Mouse (Mus musculus) CH12F3 (cell line): ENCODE data around the gene Gas2l3.

Source experiments
- in situ Hi-C: fragments of 300-500 bp; cut with MboI; formaldehyde crosslinking; loops from 2 replicates; pipeline ENCODE4 v1.14.3; 2020; ENCODE audit warnings: low sequenced_read_pairs

Gene Gas2l3

DNA sequence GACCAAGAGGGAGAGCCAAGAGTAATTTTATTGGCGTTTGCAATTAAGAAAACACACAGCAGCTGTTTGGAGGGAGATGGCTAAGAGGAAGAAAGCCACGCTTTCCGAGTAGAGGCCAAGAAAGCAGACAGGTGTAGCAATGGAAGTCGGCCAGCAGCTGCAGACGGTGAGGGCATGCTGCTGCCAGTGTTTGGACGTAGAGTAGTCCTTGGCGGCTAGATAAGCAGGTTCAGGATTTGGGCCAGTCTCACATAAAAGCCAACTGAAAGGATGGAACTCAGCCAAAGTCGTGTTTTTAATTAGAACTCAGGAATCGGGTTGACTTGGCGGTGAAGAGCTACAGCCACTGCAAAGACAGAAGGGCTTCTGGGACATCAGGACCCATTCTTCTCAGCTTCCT, 6.6 kb upstream of the Gas2l3 start:
- in situ Hi-C loops, result loop anchor here (25.0 kb wide), 1 partner anchor 387 kb away; no protein-coding TSS in a partner anchor

DNA sequence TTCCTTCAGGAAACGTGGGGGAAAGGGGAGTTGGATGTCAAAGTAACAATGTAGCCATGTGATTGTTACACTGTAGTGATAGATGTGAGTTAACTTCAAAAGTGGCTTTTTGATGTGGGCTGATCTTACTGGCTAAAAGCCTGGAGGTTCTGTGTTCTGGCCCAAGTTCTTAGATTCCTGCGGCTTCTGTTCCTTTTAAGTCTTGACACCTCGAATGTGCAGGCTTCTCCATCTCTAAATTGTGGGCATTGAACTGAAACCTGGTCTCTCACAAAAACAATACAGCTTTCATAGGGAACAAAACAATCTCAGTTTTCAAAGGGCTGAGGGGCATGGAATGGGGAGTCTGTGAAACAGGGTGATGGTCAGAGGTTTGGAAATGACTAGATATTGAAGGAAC, 614 bp upstream of the Gas2l3 start:
- in situ Hi-C loops, result no loop called here

DNA sequence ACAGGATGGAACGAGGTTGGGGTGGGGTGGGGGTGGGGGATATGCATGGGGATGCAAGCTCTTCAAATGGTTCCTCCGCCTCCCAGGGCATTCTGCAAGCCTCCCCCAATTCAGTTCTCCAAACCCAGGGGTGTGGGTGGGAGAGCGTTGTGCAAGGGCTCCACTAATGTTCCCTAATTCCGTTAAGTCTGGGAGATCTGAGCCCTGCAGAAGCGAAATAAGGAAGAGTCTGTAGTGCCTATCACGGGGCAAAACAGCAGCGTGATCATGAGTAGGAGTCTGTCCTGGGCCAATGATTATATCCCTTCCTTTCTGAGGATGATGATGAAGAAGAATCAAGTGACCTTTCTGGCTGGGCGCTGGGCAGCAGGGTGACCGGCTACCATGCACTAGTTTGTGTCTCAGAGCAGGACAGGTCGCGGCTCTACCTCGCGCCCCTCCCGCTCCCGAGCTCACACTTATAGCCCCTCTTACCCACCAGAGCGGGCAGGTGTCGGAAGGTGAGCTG, 598 bp downstream of the Gas2l3 start:
- in situ Hi-C loops, result no loop called here

DNA sequence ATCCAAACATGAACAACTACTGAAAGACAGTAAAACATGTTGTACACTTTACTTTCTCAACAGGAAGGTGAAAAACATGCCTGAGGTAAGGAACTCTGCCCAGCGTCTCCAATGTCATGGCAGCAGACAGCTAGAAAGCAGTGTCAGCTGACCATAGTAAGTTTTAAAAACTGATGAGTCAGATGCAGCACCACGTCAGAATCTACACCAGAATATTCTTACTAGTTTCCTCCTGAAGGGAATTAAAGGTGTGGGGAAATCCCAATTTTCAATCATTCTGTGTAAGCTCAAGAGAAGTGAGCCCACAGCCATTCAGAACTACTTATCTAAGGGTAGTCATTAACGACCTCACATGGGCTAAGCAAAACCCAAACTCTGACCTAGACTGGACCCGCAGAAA, 1.1 kb downstream of the Gas2l3 start:
- in situ Hi-C loops, result no loop called here

DNA sequence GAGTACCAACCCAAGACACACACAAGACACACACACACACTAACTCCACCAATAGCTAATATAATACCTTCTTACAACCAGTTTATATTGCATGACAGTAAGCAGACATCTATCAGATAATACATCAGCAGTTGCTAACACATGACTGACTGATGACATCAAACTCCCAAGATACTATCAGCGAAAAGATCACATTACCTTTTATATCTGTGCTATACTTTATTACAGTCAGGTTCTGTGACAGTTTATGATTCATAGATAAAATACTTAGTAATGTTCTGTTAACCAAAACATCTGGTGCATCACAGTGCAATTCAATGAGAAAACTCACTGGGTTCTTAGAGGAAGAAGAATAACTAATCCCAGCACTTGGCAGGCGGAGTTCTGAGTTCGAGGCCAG, 1.8 kb downstream of the Gas2l3 start:
- in situ Hi-C loops, result no loop called here

DNA sequence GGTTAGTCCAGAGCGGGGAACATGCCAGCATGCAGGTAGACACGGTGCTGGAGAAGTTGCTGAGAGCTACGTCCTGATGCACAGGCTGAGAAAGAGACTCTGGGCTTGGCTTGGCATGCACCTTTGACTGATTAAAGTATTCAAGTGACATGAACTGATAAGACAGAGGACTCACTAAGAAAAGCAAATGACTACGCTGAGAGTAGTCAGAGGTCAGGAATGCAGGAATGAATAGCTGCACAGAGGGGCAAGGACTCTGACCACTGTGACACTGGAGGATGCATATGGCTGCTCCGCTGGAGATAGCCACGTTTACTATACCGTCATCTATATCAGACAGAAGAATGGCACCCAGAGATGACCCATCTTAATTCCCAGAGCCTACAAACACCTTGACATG, 4.4 kb downstream of the Gas2l3 start:
- in situ Hi-C loops, result no loop called here

DNA sequence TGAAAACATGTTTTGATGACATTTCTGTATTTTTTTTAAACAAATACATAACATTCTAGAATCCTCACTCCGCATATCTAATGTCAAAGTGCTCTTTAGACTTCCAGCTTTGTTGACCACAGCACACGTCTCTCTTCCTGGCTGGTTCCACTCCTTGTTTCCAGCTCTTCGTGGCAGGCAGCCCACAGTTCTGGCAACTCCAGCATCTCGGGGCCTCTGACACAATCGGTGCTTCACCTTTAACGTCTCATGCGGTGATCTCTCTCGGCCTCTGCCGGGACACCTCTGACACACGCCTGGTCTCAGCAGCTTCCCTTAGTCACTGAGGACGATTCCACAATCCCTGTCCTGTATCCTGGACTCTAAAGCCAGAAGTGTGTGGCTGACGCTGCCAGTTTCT, 5.8 kb downstream of the Gas2l3 start:
- in situ Hi-C loops, result no loop called here

DNA sequence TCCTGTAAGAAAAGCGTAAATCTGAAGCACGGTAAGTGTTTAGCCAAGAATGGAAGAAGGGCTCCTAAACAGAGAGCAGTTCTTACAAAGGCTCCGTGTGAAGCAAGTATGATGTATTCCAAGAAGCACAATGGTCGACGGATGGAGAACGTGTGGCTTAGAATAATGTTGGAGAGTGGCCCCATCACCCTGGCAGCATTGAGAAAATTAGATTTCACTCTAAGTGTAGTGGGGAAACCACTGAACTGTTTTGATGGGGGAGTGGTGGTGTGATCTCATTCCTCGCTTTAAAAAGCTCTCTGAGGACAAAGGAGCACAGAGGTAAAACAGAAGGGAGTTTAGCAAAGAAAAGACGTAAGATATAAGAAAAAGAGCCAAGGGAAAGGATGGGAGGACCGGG, 6.3 kb downstream of the Gas2l3 start:
- in situ Hi-C loops, result no loop called here

DNA sequence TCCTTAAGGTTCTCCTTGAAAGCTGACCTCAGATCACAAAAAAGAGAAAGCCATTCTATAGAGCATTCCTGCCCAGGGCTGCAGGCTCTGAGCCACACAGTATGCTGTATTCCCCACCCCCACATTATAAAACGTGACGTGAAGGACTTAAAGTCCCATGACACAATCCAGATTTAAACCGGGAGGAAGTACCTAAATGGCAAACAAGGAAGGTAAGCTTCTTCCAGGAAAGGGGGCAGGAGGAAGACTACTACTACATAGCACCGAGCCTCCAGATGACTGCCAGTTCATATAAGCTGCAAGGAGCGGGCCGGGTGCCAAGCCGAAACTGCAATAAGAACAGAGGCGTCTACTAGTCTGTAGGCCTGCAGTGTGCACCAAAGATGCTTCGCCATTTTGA, 7.8 kb downstream of the Gas2l3 start:
- in situ Hi-C loops, result no loop called here

DNA sequence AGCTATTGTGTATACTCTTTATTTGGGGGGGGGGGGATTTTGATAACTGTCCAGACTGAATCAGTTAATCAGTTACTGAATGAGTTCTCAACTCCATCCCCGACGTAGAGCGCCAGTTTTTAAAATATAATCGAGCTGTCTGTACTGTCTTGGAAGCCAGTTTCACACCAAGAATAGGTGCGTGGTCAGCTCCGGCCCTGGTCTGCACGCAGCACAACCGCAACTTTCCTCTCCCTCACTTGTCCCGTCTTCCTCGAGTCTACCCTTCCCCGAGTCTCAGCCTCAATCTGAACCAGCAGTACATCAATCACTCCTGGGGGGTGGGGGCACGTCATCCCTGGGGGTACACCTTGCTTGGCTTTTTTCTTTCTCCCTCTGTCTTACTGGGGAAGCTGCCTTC, 8.4 kb downstream of the Gas2l3 start:
- in situ Hi-C loops, result no loop called here

DNA sequence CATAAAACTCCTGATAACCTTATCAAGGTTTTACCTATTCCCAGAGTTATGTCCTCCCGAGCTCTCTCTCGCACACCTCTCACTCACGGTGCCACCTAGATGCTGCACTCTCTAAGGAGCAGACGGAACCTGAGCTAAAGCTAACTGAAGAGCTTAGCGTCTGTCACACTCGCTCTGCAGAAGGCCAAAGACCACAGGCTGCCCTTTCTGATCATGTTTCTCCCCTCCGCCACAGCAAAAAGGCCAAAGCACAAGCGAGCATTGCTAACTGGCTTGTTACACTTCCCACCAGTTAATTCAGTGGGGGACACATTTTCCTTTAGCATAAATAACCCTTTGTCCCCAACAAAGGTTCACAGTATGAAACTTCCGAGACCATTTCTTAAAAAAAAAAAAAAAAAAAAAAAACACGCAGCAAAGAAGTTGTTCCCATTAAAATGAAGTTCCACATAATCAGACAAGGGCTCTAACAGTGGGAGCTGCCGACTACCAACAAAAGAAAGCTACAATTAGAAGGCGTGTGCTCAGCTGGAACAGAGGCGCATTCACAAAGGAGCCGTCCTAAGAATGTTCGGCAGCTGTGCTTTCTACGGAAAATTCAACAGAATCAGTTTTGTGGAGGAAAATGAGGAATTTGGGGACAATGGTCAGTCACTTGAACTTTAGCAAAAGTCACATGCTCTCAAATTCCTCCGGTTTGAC, 9.1 kb downstream of the Gas2l3 start:
- in situ Hi-C loops, result no loop called here

DNA sequence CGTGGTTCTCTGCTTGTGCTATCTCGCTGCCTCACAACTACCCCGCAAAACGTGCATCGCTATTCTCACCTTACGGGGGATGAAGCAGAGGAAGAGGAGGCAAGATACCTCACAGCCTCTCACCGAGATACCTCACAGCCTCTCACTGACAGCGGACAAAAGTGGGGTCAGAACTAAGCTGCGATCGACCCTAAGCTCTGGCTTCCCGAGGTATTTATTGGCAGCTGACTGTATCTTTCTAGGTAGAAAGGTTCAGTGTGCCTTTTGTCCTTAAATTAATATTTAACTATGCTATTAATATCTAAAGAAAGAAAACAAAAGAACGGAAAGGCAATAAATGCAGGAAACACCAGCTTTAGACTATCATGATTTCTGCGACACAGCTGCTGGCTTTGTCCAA, 11.0 kb downstream of the Gas2l3 start:
- in situ Hi-C loops, result no loop called here

DNA sequence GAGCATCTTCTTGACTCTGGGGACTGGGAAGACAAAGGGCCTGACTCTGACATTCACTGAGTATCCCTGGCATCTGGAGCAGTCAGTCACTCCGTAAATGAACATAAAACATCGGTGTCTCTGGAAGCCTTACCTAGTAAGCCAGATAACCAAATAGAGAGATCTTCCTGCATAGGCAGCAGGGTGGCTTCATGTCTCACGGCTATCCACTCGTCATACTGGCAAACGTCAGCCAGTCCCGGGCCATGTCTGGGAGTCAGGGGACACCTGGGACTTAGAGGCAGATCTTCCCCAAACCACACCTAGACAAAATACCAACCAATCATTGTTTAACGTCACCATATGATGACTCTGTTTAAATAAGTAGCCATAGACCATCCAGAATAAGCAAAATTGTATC, 13.0 kb downstream of the Gas2l3 start:
- in situ Hi-C loops, result no loop called here

DNA sequence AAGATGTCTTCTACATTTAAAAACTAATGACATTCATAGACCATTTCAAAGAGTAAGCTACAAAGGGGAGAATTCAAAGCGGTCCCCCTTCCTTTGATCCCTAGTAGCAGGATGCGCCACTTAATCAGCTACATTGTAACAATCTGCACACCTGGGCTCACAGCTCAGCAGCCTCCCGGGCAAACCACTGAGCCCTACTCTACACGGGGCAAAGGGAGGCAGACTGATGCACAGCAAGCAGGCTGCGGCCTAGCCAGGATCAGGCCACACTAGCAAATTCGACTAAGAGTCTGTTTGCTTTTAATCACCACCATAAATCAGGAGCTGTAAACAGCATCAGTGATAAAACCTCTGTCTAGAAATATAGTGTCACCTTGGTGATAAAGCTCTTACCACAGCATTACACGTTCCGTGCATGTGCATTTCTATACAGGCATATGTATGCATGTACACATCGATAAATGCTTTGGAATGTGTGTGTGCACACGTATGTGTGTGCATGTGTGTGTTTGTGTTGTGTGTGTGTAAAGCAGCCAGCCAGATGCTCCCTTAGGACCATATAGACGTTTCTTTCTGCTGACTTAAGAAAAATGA, 18.9 kb downstream of the Gas2l3 start:
- in situ Hi-C loops, result no loop called here

DNA sequence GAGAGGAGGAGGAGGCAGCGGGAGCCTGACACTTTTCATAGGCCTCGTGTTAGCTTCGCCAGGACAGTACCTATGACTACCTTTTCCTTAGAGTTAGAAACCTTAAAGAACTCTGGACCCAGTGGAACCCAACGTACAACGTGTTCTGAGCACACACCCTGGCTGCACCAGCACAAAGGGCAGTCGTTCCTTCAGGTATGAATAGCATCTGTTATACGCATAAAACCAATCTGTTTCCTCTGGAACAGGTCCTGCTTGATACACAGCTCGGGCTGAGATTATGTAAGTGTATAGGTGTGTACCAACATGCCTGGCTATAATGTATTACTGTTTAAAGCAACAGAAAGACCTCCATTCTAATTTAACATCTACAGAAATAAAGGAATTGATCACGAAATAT, 19.6 kb downstream of the Gas2l3 start:
- in situ Hi-C loops, result no loop called here

DNA sequence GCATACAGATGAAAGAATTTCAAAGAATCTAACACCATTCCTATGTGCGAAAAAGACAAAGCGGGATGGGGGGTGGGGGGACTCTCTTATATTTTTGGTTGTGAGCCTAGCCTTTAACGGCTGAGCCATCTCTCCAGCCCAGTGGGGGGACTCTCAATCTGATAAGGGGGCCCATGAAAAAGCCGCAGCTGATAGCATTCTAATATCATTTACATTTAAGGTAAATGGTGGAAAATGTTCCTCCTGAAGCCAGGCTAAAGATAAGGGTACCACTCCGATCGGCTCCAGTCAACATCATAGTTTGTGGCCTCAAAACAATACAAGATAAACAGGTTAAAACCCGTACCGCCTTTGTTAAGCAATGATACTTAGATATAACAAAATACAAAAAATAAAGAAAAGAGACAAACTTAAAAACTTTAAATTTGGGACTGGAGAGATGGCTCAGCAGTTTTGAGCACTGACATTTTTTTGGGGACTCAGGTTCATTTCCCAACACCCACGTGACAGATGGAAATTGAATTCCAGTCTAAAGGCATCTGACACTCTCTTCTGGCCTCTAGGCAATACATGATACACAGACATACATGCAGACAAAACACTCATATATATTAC, 20.5 kb downstream of the Gas2l3 start:
- in situ Hi-C loops, result no loop called here

DNA sequence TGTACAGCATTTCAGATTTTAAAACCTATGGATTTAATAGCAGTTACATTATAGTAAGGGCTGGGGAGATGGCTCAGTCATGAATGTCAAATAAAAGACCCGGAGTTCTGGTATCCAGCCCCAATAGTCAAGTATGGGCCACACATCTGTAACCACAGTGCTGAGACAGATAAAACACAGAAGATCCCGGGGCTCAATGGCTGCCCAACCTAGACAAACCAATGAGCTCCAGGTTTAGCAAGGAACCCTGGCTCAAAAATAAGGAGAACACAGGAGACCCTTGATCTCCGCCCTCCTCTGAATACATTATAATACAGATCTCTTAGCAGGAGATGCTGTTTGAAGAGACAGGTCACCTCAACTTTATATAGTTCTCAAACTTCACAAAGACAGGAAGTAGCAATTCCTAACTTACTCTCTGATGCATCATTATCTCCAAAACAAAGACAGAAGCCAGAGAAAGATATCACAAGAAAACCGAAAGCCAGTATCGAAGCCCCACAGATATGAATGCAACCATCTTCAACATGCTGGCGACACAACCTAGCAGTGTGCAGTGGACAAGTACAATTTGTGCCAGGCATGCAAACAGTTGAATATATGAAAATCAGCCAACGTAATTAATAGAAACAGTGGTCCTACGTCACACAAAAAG, 21.1 kb downstream of the Gas2l3 start:
- in situ Hi-C loops, result no loop called here

DNA sequence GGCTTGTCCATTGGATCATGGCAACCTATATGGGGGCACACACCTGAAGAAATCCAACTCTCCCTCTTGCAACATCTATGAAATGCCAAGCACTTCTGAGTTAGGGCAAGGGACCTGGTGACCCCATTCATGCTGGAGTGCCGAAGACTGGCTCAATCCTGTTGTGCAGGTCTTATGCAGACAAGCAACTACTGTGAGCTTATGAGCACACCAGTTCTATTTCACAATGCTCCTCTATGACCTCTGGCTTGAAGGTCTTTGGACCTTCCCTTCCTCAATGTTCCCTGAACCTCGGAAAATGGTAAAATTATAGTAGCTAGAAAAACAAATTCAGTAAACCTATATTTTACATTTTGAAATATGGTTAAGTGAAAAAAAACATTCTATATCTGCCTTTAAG, 25.8 kb downstream of the Gas2l3 start:
- in situ Hi-C loops, result no loop called here

DNA sequence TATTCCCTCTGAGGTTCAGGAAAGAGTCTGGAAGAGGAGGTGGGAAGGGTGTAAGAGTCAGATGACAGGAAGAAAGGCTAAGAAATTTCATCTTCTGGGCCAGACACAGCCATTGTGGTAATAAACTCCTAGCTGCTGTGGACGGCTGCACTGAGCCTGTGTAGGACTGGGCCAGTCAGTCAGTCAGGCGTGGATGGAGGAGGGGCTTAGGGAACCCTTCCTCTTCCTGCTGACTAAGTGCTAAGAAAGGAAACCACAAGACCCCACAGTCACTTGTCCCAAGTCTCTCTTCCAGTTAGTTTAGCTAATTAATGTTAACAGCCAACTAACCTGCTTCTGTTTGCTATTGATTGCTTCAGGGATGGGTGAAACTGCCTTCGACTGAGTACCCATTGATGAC, 28.3 kb downstream of the Gas2l3 start:
- in situ Hi-C loops, result no loop called here

DNA sequence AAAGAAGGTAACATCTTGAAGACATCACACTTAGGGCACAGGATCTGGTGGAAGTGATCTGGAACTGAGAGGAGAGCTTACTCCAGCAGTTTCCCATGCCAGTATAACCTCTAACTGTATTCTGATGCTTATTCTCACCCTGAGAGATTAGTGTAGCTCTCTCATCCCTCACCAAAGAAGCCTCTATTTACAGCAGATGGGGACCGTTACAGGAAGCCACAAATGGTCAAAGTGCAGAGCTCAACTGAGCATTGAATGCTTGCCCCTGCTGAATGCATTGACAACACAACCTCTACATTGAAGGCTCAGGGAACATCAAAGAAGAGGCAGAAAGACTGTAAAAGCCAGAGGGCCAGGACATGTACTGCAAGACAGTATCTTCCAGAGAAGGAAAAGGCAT, 36.2 kb downstream of the Gas2l3 start:
- in situ Hi-C loops, result no loop called here

DNA sequence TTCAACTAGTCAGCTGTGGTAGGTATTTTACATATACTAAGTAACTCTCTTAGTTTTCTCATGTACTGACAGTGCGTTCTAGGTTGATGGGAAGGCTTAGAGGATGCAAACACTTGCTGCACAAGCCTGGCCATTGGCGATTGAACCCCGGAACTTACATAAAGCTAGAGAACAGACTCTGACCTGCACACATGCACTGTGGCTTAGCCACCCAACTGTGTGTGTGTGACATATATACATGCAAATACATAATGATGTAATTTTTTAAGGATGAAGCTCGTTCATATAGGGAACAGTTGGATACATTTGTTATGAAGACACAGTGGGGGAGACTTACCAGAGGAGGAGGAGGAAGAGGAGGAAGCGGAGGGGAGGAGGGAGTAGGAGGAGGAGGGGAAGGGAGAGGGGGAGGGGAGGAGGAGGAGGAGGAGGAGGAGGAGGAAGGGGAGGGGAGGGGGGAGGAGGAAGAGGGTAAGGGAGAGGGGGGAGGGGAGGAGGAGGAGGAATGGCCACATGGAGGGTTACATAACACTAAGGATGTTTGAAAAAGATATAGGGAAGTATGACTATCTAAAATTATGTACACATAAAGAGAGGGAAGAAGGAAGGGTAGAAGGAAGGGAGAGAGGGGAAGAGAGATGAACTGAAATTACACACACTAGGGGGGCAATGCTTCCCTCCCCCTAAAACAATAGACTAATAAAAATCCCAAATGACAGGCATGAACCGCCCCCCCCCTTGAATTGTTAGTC, 36.9 kb downstream of the Gas2l3 start:
- in situ Hi-C loops, result no loop called here
